Mouse (Mus musculus) MEL (cell line): ENCODE measurements at regions not wholly inside any gene's neighbourhood (a gene's known extent, or its start where the extent isn't known, plus 50 kb on each side); places are given as distances from the start of the nearest gene placed in this dataset.

ENCODE experiments used
- DNase-seq: peaks from one replicate; pipeline ENCODE4 v3.0.0; 2011; ENCODE audit warnings: low read depth, low spot score
- H3K27ac ChIP-seq: 2 replicates; pipeline ENCODE4 v1.5.1; 2012; ENCODE audit warnings: low read depth, mild to moderate bottlenecking, control low read depth, low read length, moderate library complexity; ENCODE audit not compliant: control insufficient read depth
- H3K27me3 ChIP-seq, 2 experiments: fragments of 150-350 bp in 1 of 2; sonication (generic) in 1 of 2; 2 replicates each; pipeline ENCODE4 v1.6.1; 2012; ENCODE audit warnings: low read length in 2 of 2, mild to moderate bottlenecking in 2 of 2, improper control_type of control experiment in 1 of 2, moderate library complexity in 1 of 2; ENCODE audit not compliant: insufficient read depth in 2 of 2, control insufficient read depth in 1 of 2
- H3K36me3 ChIP-seq, 2 experiments: 2 replicates each; pipeline ENCODE4 v1.6.1; 2012 to 2014; ENCODE audit warnings: low read length in 2 of 2, improper control_type of control experiment in 1 of 2, inconsistent platforms in 1 of 2, mild to moderate bottlenecking in 1 of 2; ENCODE audit not compliant: insufficient read depth in 2 of 2, control insufficient read depth in 1 of 2
- H3K4me1 ChIP-seq, 2 experiments: fragments of 150-350 bp in 1 of 2; sonication (generic) in 1 of 2; 2 replicates each; pipeline ENCODE4 v1.6.1; 2012; ENCODE audit warnings: low read length in 2 of 2, improper control_type of control experiment in 1 of 2, mild to moderate bottlenecking in 1 of 2; ENCODE audit not compliant: insufficient read depth in 2 of 2, control insufficient read depth in 1 of 2
- H3K4me3 ChIP-seq, 2 experiments: fragments of 150-350 bp in 1 of 2; sonication (generic) in 1 of 2; 2 replicates each; pipeline ENCODE4 v1.5.1; 2012; ENCODE audit warnings: low read depth in 2 of 2, low read length in 2 of 2, mild to moderate bottlenecking in 2 of 2, moderate library complexity in 2 of 2, control low read depth in 1 of 2, improper control_type of control experiment in 1 of 2; ENCODE audit not compliant: control insufficient read depth in 1 of 2, insufficient read depth in 1 of 2
- H3K79me2 ChIP-seq: 2 replicates; pipeline ENCODE4 v1.6.1; 2012; ENCODE audit warnings: mild to moderate bottlenecking, low read length, moderate library complexity; ENCODE audit not compliant: control insufficient read depth, poor library complexity, insufficient read depth
- H3K9ac ChIP-seq: 2 replicates; pipeline ENCODE4 v1.6.1; 2012; ENCODE audit warnings: low read depth, mild to moderate bottlenecking, control low read depth, low read length, moderate library complexity; ENCODE audit not compliant: control insufficient read depth, poor library complexity, severe bottlenecking
- H3K9me3 ChIP-seq: fragments of 150-350 bp; sonication (generic); replicated peaks from 2 replicates; pipeline ENCODE4 v1.6.1; 2012; ENCODE audit warnings: mild to moderate bottlenecking, low read length, improper control_type of control experiment, moderate library complexity; ENCODE audit not compliant: insufficient read depth
- BHLHE40 ChIP-seq: IDR thresholded peaks from 2 replicates; pipeline ENCODE4 v1.6.1; 2012; ENCODE audit warnings: low read depth, mild to moderate bottlenecking, inconsistent platforms, low read length, improper control_type of control experiment, borderline replicate concordance
- CHD1 ChIP-seq: IDR thresholded peaks from 2 replicates; pipeline ENCODE4 v1.6.1; 2012; ENCODE audit warnings: low read depth, mild to moderate bottlenecking, inconsistent platforms, low read length, improper control_type of control experiment
- CHD2 ChIP-seq: IDR thresholded peaks from 2 replicates; pipeline ENCODE4 v1.6.1; 2011; ENCODE audit warnings: low read length, improper control_type of control experiment
- ELF1 ChIP-seq: IDR thresholded peaks from 2 replicates; pipeline ENCODE4 v1.6.1; 2014; ENCODE audit warnings: low read depth, mild to moderate bottlenecking, inconsistent platforms, low read length, improper control_type of control experiment, moderate library complexity
- GABPA ChIP-seq: IDR thresholded peaks from 2 replicates; pipeline ENCODE4 v1.6.1; 2012; ENCODE audit warnings: low read depth, mild to moderate bottlenecking, inconsistent platforms, low read length, improper control_type of control experiment, moderate library complexity
- GATA1 ChIP-seq: IDR thresholded peaks from 2 replicates; pipeline ENCODE4 v1.6.1; 2011; ENCODE audit warnings: low read depth, low read length, improper control_type of control experiment
- HCFC1 ChIP-seq: IDR thresholded peaks from 2 replicates; pipeline ENCODE4 v1.6.1; 2012; ENCODE audit warnings: low read depth, mild to moderate bottlenecking, inconsistent platforms, low read length, improper control_type of control experiment, moderate library complexity
- JUND ChIP-seq: IDR thresholded peaks from 2 replicates; pipeline ENCODE4 v1.6.1; 2011; ENCODE audit warnings: low read depth, mild to moderate bottlenecking, improper control_type of control experiment, low read length
- KAT2A ChIP-seq: conservative IDR thresholded peaks from 2 replicates; pipeline ENCODE4 v1.6.1; 2012; ENCODE audit warnings: low read depth, low read length, improper control_type of control experiment, inconsistent platforms
- MAFK ChIP-seq: IDR thresholded peaks from 2 replicates; pipeline ENCODE4 v1.6.1; 2011; ENCODE audit warnings: low read depth, mild to moderate bottlenecking, low read length, improper control_type of control experiment, borderline replicate concordance
- MAX ChIP-seq: IDR thresholded peaks from 2 replicates; pipeline ENCODE4 v1.6.1; 2011; ENCODE audit warnings: low read length, improper control_type of control experiment
- MAZ ChIP-seq: IDR thresholded peaks from 2 replicates; pipeline ENCODE4 v1.6.1; 2012; ENCODE audit warnings: low read depth, mild to moderate bottlenecking, inconsistent platforms, low read length, improper control_type of control experiment
- MYB ChIP-seq: IDR thresholded peaks from 2 replicates; pipeline ENCODE4 v1.6.1; 2011; ENCODE audit warnings: mild to moderate bottlenecking, low read depth, low read length, improper control_type of control experiment
- NELFE ChIP-seq: IDR thresholded peaks from 2 replicates; pipeline ENCODE4 v1.6.1; 2011; ENCODE audit warnings: low read depth, low read length, improper control_type of control experiment
- NRF1 ChIP-seq: IDR thresholded peaks from 2 replicates; pipeline ENCODE4 v1.6.1; 2014; ENCODE audit warnings: low read depth, mild to moderate bottlenecking, inconsistent platforms, low read length, improper control_type of control experiment, moderate library complexity; ENCODE audit not compliant: poor library complexity, insufficient read depth, severe bottlenecking
- POLR2A ChIP-seq, 2 experiments: IDR thresholded peaks; 2 replicates each; pipeline ENCODE4 v1.6.1; 2011 to 2012; ENCODE audit warnings: low read length in 2 of 2, mild to moderate bottlenecking in 2 of 2, control low read depth in 1 of 2, improper control_type of control experiment in 1 of 2, low read depth in 1 of 2, moderate library complexity in 1 of 2; ENCODE audit not compliant: control insufficient read depth in 1 of 2, insufficient read depth in 1 of 2, poor library complexity in 1 of 2
- POLR2AphosphoS2 ChIP-seq: IDR thresholded peaks from 2 replicates; pipeline ENCODE4 v1.6.1; 2011; ENCODE audit warnings: low read length, improper control_type of control experiment
- POLR2AphosphoS5 ChIP-seq: IDR thresholded peaks from 2 replicates; pipeline ENCODE4 v1.6.1; 2012; ENCODE audit warnings: low read depth, borderline replicate concordance, mild to moderate bottlenecking, inconsistent platforms, low read length, moderate library complexity, mixed read lengths
- RAD21 ChIP-seq: IDR thresholded peaks from 2 replicates; pipeline ENCODE4 v1.6.1; 2011; ENCODE audit warnings: mild to moderate bottlenecking, low read depth, low read length, improper control_type of control experiment
- RCOR1 ChIP-seq: IDR thresholded peaks from 2 replicates; pipeline ENCODE4 v1.6.1; 2012; ENCODE audit warnings: low read depth, mild to moderate bottlenecking, inconsistent platforms, low read length, improper control_type of control experiment
- SIN3A ChIP-seq: IDR thresholded peaks from 2 replicates; pipeline ENCODE4 v1.6.1; 2012; ENCODE audit warnings: low read length, improper control_type of control experiment, inconsistent platforms
- TAL1 ChIP-seq: IDR thresholded peaks from 2 replicates; pipeline ENCODE4 v1.6.1; 2012; ENCODE audit warnings: mild to moderate bottlenecking, inconsistent platforms, low read length, moderate library complexity, mixed read lengths
- TCF12 ChIP-seq: IDR thresholded peaks from 2 replicates; pipeline ENCODE4 v1.6.1; 2014; ENCODE audit warnings: low read depth, mild to moderate bottlenecking, inconsistent platforms, low read length, improper control_type of control experiment, moderate library complexity
- UBTF ChIP-seq: IDR thresholded peaks from 2 replicates; pipeline ENCODE4 v1.6.1; 2012; ENCODE audit warnings: low read depth, mild to moderate bottlenecking, inconsistent platforms, low read length, improper control_type of control experiment, moderate library complexity, borderline replicate concordance; ENCODE audit not compliant: insufficient read depth
- USF1 ChIP-seq: IDR thresholded peaks from 2 replicates; pipeline ENCODE4 v1.6.1; 2014; ENCODE audit warnings: low read depth, mild to moderate bottlenecking, inconsistent platforms, low read length, improper control_type of control experiment, moderate library complexity
- USF2 ChIP-seq, 2 experiments: IDR thresholded peaks; 2 replicates each; pipeline ENCODE4 v1.6.1; 2011 to 2012; ENCODE audit warnings: improper control_type of control experiment in 2 of 2, low read length in 2 of 2, borderline replicate concordance in 1 of 2, inconsistent platforms in 1 of 2, low read depth in 1 of 2, mild to moderate bottlenecking in 1 of 2; ENCODE audit not compliant: insufficient read depth in 1 of 2
- ZC3H11A ChIP-seq: IDR thresholded peaks from 2 replicates; pipeline ENCODE4 v1.6.1; 2012; ENCODE audit warnings: low read depth, mild to moderate bottlenecking, inconsistent platforms, low read length, improper control_type of control experiment
- ZKSCAN1 ChIP-seq: IDR thresholded peaks from 2 replicates; pipeline ENCODE4 v1.6.1; 2012; ENCODE audit warnings: low read depth, mild to moderate bottlenecking, inconsistent platforms, low read length, improper control_type of control experiment, moderate library complexity
- ZMIZ1 ChIP-seq: IDR thresholded peaks from 2 replicates; pipeline ENCODE4 v1.6.1; 2012; ENCODE audit warnings: low read depth, mild to moderate bottlenecking, inconsistent platforms, low read length, improper control_type of control experiment, moderate library complexity
- ZNF384 ChIP-seq: IDR thresholded peaks from 2 replicates; pipeline ENCODE4 v1.6.1; 2012; ENCODE audit warnings: low read depth, mild to moderate bottlenecking, inconsistent platforms, low read length, improper control_type of control experiment

DNA sequence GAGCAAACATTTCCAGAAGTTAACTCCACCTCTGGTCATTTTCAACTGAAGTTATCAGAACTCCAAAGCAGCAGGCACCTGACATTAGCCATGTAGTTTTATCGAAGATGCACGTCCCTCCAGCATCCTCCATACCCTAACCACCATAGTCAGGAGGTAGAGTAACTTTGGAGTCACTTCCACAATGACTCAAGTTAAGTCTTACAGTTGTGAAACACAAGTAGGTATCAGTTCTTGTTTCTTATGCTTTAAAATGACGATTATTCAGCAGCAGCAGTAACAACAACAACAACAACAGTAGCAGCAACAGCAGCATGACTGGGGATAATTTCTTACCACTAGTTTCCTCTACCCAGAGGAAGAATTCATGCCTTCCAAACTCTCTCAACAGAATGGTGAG is 51.3 kb upstream of the Tank start:
- Histone ChIP-seq H3K27me3 (no peaks in the 10 kb centered on the region; a peak in 1 of 4 replicates), H3K4me3 (no peak overlapping the region), H3K9ac (no peak overlapping the region), H3K9me3 (no peaks in the 10 kb centered on the region), H3K4me1 (peaks cover 3 to 8% of the 10 kb centered on the region in 2 experiments), H3K27ac (no peak overlapping the region), H3K36me3 (peaks cover 0 to 14% of the 10 kb centered on the region in 2 experiments; a peak in 2 of 4 replicates), H3K79me2 (no peaks in the 10 kb centered on the region)
- TF ChIP-seq NRF1 = no peak
- TF ChIP-seq MAFK = no peak
- no peak for TF ChIP-seq POLR2AphosphoS2
- no peak for TF ChIP-seq GATA1
- no peak for TF ChIP-seq ZC3H11A
- TF ChIP-seq MAX = no peak
- TF ChIP-seq BHLHE40 = no peak
- no peak for TF ChIP-seq ZKSCAN1
- TF ChIP-seq UBTF = no peak
- TF ChIP-seq ZMIZ1 = no peak
- DNase-seq = no peak

DNA sequence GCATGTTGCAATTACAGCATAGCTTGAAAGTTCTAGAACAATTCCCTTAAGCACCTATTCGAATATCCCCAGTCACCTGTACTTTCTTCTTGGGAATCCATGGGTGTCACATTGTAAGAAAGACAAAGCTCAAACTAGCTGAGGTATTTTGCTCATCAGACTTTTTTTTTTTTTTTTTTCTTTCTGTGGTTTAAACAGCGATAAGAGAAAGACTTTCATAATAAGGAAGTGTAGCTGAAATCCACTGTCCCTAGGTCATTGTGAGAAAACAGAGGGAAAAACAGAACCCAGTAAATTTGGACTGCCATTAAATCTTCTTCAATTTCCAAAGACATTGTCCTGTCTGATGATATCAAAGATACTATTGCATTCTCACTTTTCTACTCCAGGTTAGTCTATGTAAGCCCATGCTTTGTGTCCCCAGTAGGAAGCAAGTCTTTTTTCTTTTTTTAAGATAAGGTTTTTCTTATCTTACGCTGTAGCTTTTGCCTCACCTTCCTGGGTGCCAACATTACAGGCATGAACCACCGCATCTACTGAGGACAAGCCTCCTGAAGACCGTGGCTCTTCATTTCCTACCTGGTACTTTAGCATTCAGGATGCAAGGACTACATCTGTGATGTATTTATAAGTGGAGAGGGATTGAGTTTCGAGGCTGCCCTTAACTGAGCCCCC is 54.2 kb upstream of the Tank start:
- Histone ChIP-seq H3K27me3 (no peaks in the 10 kb centered on the region), H3K9ac (no peak overlapping the region), H3K4me3 (no peak overlapping the region), H3K27ac (no peak overlapping the region), H3K4me1 (peaks cover 3 to 8% of the 10 kb centered on the region in 2 experiments), H3K79me2 (no peaks in the 10 kb centered on the region), H3K9me3 (no peaks in the 10 kb centered on the region), H3K36me3 (peaks cover 0 to 14% of the 10 kb centered on the region in 2 experiments; a peak in 2 of 4 replicates)
- peak; percentile 67 for DNase-seq
- peak; percentile 58 for TF ChIP-seq RCOR1
- TF ChIP-seq SIN3A = peak; percentile 33; the same call in 1 of the 2 replicates
- no peak for TF ChIP-seq CHD1
- TF ChIP-seq ZNF384 = peak; percentile 99
- no peak for TF ChIP-seq BHLHE40
- TF ChIP-seq TCF12 = peak; percentile 37; the same call in 1 of the 2 replicates
- TF ChIP-seq POLR2AphosphoS2 = no peak
- TF ChIP-seq MAX = no peak
- no peak for TF ChIP-seq MAZ
- TF ChIP-seq MYB = no peak
- TF ChIP-seq NELFE = no peak
- TF ChIP-seq TAL1 = no peak
- no peak for TF ChIP-seq HCFC1
- TF ChIP-seq KAT2A = no peak
- TF ChIP-seq ELF1 = peak; percentile 63; the same call in 1 of the 2 replicates
- 0 out of 2 replicates have a peak, but pooled peaks have one; percentile 37 for TF ChIP-seq MAFK
- TF ChIP-seq CHD2 = no peak
- TF ChIP-seq POLR2AphosphoS5 = no peak
- TF ChIP-seq RAD21 = no peak
- TF ChIP-seq JUND = no peak
- TF ChIP-seq USF2 (IDR thresholded peaks at IDR 0.05; ENCODE audit: borderline replicate concordance in 1 of 2, insufficient read depth in 1 of 2, low read depth in 1 of 2, low read length in 2 of 2) = no peak
- no peak for TF ChIP-seq USF1
- no peak for TF ChIP-seq NRF1
- no peak for TF ChIP-seq POLR2A (IDR thresholded peaks at IDR 0.05; ENCODE audit: control insufficient read depth in 1 of 2, insufficient read depth in 1 of 2, low read depth in 1 of 2, low read length in 2 of 2, poor library complexity in 1 of 2)
- TF ChIP-seq GABPA = no peak
